Mouse (Mus musculus) telencephalon, adult 2 months (tissue): ENCODE measurements around the gene Itga10.
"Not testable (repeated sequence)": the region's sequence is repeated elsewhere in the genome, so short reads cannot be mapped to it uniquely, and the experiment has no call there.

ENCODE experiments used
- DNase-seq: peaks from one replicate; pipeline ENCODE4 v3.0.0-alpha.2; 2011; ENCODE audit warnings: low read depth, low spot score

Gene Itga10

GRCm38 (mm10) chr3:96634928-96635879 lies 10.2 kb upstream of the Itga10 start, which contains the start of the genes Pex11b and Gm42957:
Gene Pex11b, plus strand, starts transcription at chr3:96635376.
Gene Gm42957, plus strand, starts transcription at chr3:96635474.
- DNase-seq = peak; percentile 86

GRCm38 (mm10) chr3:96635906-96636305 lies 9.5 kb upstream of the Itga10 start:
- no peak for DNase-seq

GRCm38 (mm10) chr3:96636448-96636847 lies 8.9 kb upstream of the Itga10 start:
- no peak for DNase-seq

GRCm38 (mm10) chr3:96639219-96639618 lies 6.2 kb upstream of the Itga10 start:
- no peak for DNase-seq

GRCm38 (mm10) chr3:96647365-96647764 lies 2.0 kb downstream of the Itga10 start:
- no peak for DNase-seq

- no peak for DNase-seq
Observed at GRCm38 (mm10) chr3:96660901-96661300, 15.5 kb downstream of the Itga10 start.

GRCm38 (mm10) chr3:96662731-96663316 lies 17.4 kb downstream of the Itga10 start:
- no peak for DNase-seq

GRCm38 (mm10) chr3:96663432-96664239 lies 18.3 kb downstream of the Itga10 start:
- DNase-seq = peak; percentile 84

GRCm38 (mm10) chr3:96665732-96666363 lies 20.5 kb downstream of the Itga10 start:
- DNase-seq = not testable (repeated sequence)

GRCm38 (mm10) chr3:96666916-96667315 lies 21.5 kb downstream of the Itga10 start:
- DNase-seq = no peak

GRCm38 (mm10) chr3:96667316-96667715 lies 21.9 kb downstream of the Itga10 start:
- DNase-seq = no peak

- no peak for DNase-seq
Observed at GRCm38 (mm10) chr3:96668424-96669067, 23.2 kb downstream of the Itga10 start.

- DNase-seq = peak; percentile 78
Observed at GRCm38 (mm10) chr3:96669727-96670468, 24.5 kb downstream of the Itga10 start, which contains the start of gene Ankrd35. Gene Ankrd35, plus strand, starts transcription at chr3:96670131.

GRCm38 (mm10) chr3:96671519-96671918 lies 26.1 kb downstream of the Itga10 start:
- DNase-seq = no peak

- DNase-seq = no peak
Observed at GRCm38 (mm10) chr3:96673514-96673913, 28.1 kb downstream of the Itga10 start.

GRCm38 (mm10) chr3:96674442-96674841 lies 29.1 kb downstream of the Itga10 start:
- DNase-seq = no peak

- no peak for DNase-seq
Observed at GRCm38 (mm10) chr3:96675171-96675570, 29.8 kb downstream of the Itga10 start.

- no peak for DNase-seq
Observed at GRCm38 (mm10) chr3:96675690-96676089, 30.3 kb downstream of the Itga10 start.

GRCm38 (mm10) chr3:96678456-96678855 lies 33.1 kb downstream of the Itga10 start:
- no peak for DNase-seq

GRCm38 (mm10) chr3:96679159-96679674 lies 33.8 kb downstream of the Itga10 start:
- DNase-seq = no peak
